In the genomic region with DNA sequence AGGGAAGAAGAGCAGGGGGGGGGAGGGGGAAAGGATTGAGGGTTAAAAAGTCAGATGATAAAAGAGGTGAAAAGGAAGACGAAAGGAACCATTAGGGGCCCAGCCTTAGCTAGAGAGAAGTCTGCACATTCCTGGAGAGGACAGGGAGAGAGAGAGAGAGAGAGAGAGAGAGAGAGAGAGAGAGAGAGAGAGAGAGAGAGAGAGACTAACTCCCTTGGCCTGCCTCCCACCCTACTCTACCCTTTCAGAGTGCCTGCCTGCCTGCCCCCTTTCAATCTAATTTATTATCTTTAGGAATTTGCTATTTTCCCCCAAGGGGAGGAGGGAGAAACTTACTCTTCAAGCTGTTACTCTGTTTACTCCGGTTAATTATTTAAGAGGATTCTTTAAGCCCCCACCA, we compare ENCODE assay signal across 20 mouse cellular contexts.
DNase-seq lines count a peak whose midpoint lies in the region; ATAC-seq and TF ChIP-seq lines count a peak whose summit lies in the region.
"Had no signal": no experiment of that assay in that cellular context is flagged by ENCODE, and none has a peak within 500 bp of the region (broad histone marks: within the 10 kb centered on the region; RNA-seq: fewer than 3 reads in every experiment).

No protein-coding gene starts in this region.

- no peak overlapping the region for H3K4me2 ChIP-seq in kidney, embryonic 15.5 days
- no peak overlapping the region for H3K4me2 ChIP-seq in lung, embryonic 14.5 days
- no peak overlapping the region for H3K4me2 ChIP-seq in neural tube, embryonic 14.5 days (ENCODE audit: low read depth, low read length)
- H3K4me2 ChIP-seq: embryonic facial prominence, embryonic 13.5 days; forebrain, embryonic 12.5 days; heart, embryonic 11.5 days; heart, embryonic 15.5 days; hindbrain, embryonic 14.5 days had no signal

- TF ChIP-seq CTCF in kidney, adult 2 months (conservative IDR thresholded peaks at IDR 0.05; ENCODE audit: insufficient read depth, insufficient read length, low read depth, low read length): no peak
- no peak for TF ChIP-seq CTCF in lung, embryonic 14.5 days (IDR thresholded peaks at IDR 0.05; ENCODE audit: low read depth)
- no peak for TF ChIP-seq CTCF in lung, adult 2 months (IDR thresholded peaks at IDR 0.05; ENCODE audit: insufficient read depth, low read length)
- TF ChIP-seq CTCF in cerebellum, adult 2 months (IDR thresholded peaks at IDR 0.05; ENCODE audit: borderline replicate concordance, insufficient read depth, low read depth, low read length): no peak

- no peak overlapping the region for H3K9ac ChIP-seq in kidney, embryonic 15.5 days
- no peak overlapping the region for H3K9ac ChIP-seq in lung, embryonic 14.5 days
- H3K9ac ChIP-seq in neural tube, embryonic 14.5 days (replicated peaks; ENCODE audit: low read depth, low read length): no peak overlapping the region
- H3K9ac ChIP-seq: embryonic facial prominence, embryonic 13.5 days; forebrain, embryonic 12.5 days; forebrain, postnatal 0 days; heart, embryonic 15.5 days; hindbrain, embryonic 14.5 days had no signal

- no peak for TF ChIP-seq POLR2A in kidney, adult 2 months (IDR thresholded peaks at IDR 0.05; ENCODE audit: low read depth, low read length)
- no peak for TF ChIP-seq POLR2A in lung, adult 2 months (IDR thresholded peaks at IDR 0.05; ENCODE audit: borderline replicate concordance, extremely low read depth, low read depth, low read length)
- TF ChIP-seq POLR2A in cerebellum, adult 2 months (IDR thresholded peaks at IDR 0.05; ENCODE audit: borderline replicate concordance, insufficient read depth, low read length): no peak

- no peak for DNase-seq in kidney, adult 2 months
- peak; percentile 17 for DNase-seq in lung, embryonic 14.5 days
- DNase-seq in lung, adult 2 months: no peak
- peak; percentile 21 for DNase-seq in mesoderm, embryonic 11.5 days (ENCODE audit: low read depth, low spot score)
- no peak for DNase-seq in cerebellum, adult 2 months
- DNase-seq: adrenal gland, adult 8-10 months; adrenal gland, postnatal 36 days; cerebellum, adult 8-10 months; cerebellum, postnatal 14 days; forebrain, postnatal 0 days; gastrocnemius, postnatal 14 days; heart, adult 2 months; heart, postnatal 14 days had no signal

- no peaks in the 10 kb centered on the region for H3K9me3 ChIP-seq in kidney, embryonic 15.5 days (replicated peaks)
- no peaks in the 10 kb centered on the region for H3K9me3 ChIP-seq in lung, embryonic 14.5 days (ENCODE audit: low read depth, low read length)
- no peaks in the 10 kb centered on the region for H3K9me3 ChIP-seq in neural tube, embryonic 14.5 days (ENCODE audit: control insufficient read depth, low read length)
- H3K9me3 ChIP-seq: embryonic facial prominence, embryonic 13.5 days; forebrain, embryonic 12.5 days; heart, embryonic 15.5 days had no signal

- peak; percentile 57 for ATAC-seq in kidney, embryonic 15.5 days (replicated peaks; ENCODE audit: low FRiP score)
- peak; percentile 65; the same call in 1 of the 2 replicates for ATAC-seq in lung, embryonic 14.5 days (ENCODE audit: insufficient read depth)
- peak; percentile 52 for ATAC-seq in neural tube, embryonic 14.5 days (ENCODE audit: low read depth)
- ATAC-seq: forebrain, postnatal 0 days had no signal

- H3K4me3 ChIP-seq in kidney, embryonic 15.5 days (replicated peaks): no peak overlapping the region
- no peak overlapping the region for H3K4me3 ChIP-seq in kidney, adult 2 months (ENCODE audit: insufficient read depth, low read depth, low read length)
- no peak overlapping the region for H3K4me3 ChIP-seq in lung, embryonic 14.5 days (ENCODE audit: low read depth, low read length)
- no peak overlapping the region for H3K4me3 ChIP-seq in lung, adult 2 months (replicated peaks; ENCODE audit: extremely low read depth, low read depth, low read length)
- no peak overlapping the region for H3K4me3 ChIP-seq in neural tube, embryonic 14.5 days (ENCODE audit: low read depth, low read length)
- no peak overlapping the region for H3K4me3 ChIP-seq in cerebellum, adult 2 months (replicated peaks; ENCODE audit: insufficient read depth, low read depth, low read length)
- H3K4me3 ChIP-seq: embryonic facial prominence, embryonic 13.5 days; forebrain, embryonic 12.5 days; heart, adult 2 months; heart, embryonic 15.5 days had no signal

- H3K4me1 ChIP-seq in kidney, embryonic 15.5 days: peaks cover 6% of the 10 kb centered on the region; the same call in 1 of the 2 replicates
- no peaks in the 10 kb centered on the region for H3K4me1 ChIP-seq in kidney, adult 2 months (ENCODE audit: control insufficient read depth, insufficient read depth, low read length)
- no peaks in the 10 kb centered on the region for H3K4me1 ChIP-seq in lung, embryonic 14.5 days (ENCODE audit: insufficient read depth)
- H3K4me1 ChIP-seq in lung, adult 2 months (ENCODE audit: control insufficient read depth, insufficient read depth, low read length): no peaks in the 10 kb centered on the region
- H3K4me1 ChIP-seq in neural tube, embryonic 14.5 days (ENCODE audit: control insufficient read depth, insufficient read depth, low read length): no peaks in the 10 kb centered on the region
- no peaks in the 10 kb centered on the region for H3K4me1 ChIP-seq in cerebellum, adult 2 months (ENCODE audit: control insufficient read depth, insufficient read depth, low read length)
- H3K4me1 ChIP-seq: embryonic facial prominence, embryonic 13.5 days; forebrain, embryonic 12.5 days; heart, embryonic 15.5 days had no signal

- H3K27ac ChIP-seq in kidney, embryonic 15.5 days: no peak overlapping the region
- H3K27ac ChIP-seq in kidney, adult 2 months (ENCODE audit: insufficient read depth, low read depth, low read length): no peak overlapping the region
- no peak overlapping the region for H3K27ac ChIP-seq in lung, embryonic 14.5 days (ENCODE audit: low read depth)
- H3K27ac ChIP-seq in neural tube, embryonic 14.5 days (ENCODE audit: low read depth, low read length): no peak overlapping the region
- no peak overlapping the region for H3K27ac ChIP-seq in cerebellum, adult 2 months (ENCODE audit: insufficient read depth, low read length)
- H3K27ac ChIP-seq: embryonic facial prominence, embryonic 13.5 days; forebrain, embryonic 12.5 days; heart, adult 2 months; heart, embryonic 15.5 days; hindbrain, embryonic 14.5 days had no signal

- WGBS in kidney, embryonic 15.5 days: 26% methylated on average over 2 of the region's 2 CpGs
- 47% methylated on average over 2 of the region's 2 CpGs for WGBS in kidney, adult 2 months
- 22% methylated on average over 2 of the region's 2 CpGs for WGBS in lung, embryonic 14.5 days
- WGBS in lung, adult 2 months: 49% methylated on average over 2 of the region's 2 CpGs
- WGBS in neural tube, embryonic 14.5 days: 37% methylated on average over 2 of the region's 2 CpGs
- 86% methylated on average over 2 of the region's 2 CpGs for WGBS in cerebellum, adult 2 months

- H3K36me3 ChIP-seq in kidney, embryonic 15.5 days: no peaks in the 10 kb centered on the region
- no peaks in the 10 kb centered on the region for H3K36me3 ChIP-seq in kidney, adult 2 months (ENCODE audit: control insufficient read depth, insufficient read depth, low read length)
- H3K36me3 ChIP-seq in lung, embryonic 14.5 days (ENCODE audit: insufficient read depth): no peaks in the 10 kb centered on the region
- no peaks in the 10 kb centered on the region for H3K36me3 ChIP-seq in neural tube, embryonic 14.5 days (ENCODE audit: control insufficient read depth, insufficient read depth, low read length)
- H3K36me3 ChIP-seq: embryonic facial prominence, embryonic 13.5 days; forebrain, embryonic 12.5 days; heart, embryonic 15.5 days had no signal

- no peaks in the 10 kb centered on the region for H3K27me3 ChIP-seq in kidney, embryonic 15.5 days
- H3K27me3 ChIP-seq in kidney, adult 2 months (replicated peaks; ENCODE audit: control insufficient read depth, insufficient read depth, low read length): no peaks in the 10 kb centered on the region
- H3K27me3 ChIP-seq in lung, embryonic 14.5 days (ENCODE audit: insufficient read depth, low read length): no peaks in the 10 kb centered on the region
- H3K27me3 ChIP-seq in neural tube, embryonic 14.5 days (ENCODE audit: control insufficient read depth, insufficient read depth, low read length): no peaks in the 10 kb centered on the region
- no peaks in the 10 kb centered on the region for H3K27me3 ChIP-seq in cerebellum, adult 2 months (ENCODE audit: control insufficient read depth, insufficient read depth, low read length)
- H3K27me3 ChIP-seq: embryonic facial prominence, embryonic 13.5 days; forebrain, embryonic 12.5 days; heart, embryonic 15.5 days had no signal

Comparison
In these comparisons a context has a peak if more than half of its experiments do, and no peak if none do; other contexts are left out.
1. DNase-seq: peak in lung, embryonic 14.5 days (single experiment) and mesoderm, embryonic 11.5 days (single experiment); none in kidney, adult 2 months (single experiment), lung, adult 2 months (single experiment) and cerebellum, adult 2 months (0 of 2).
2. Peak in every context shown above with its lines, with median percentiles within 50 percentile points of each other: ATAC-seq.